Mouse (Mus musculus) brain, embryonic 14.5 days (tissue): ENCODE data around the gene Atg4b. TPM values are rescaled to one million over a fixed set of nuclear protein-coding genes. Genes with fewer than 3 reads are reported as not detected.

Experiments used
- DNase-seq: peaks from one replicate; pipeline ENCODE4 v3.0.0-alpha.2; 2011; ENCODE audit warnings: low read depth
- CTCF ChIP-seq: fragments of 200-500 bp; IDR thresholded peaks from 2 replicates; pipeline ENCODE4 v1.5.1; 2012; ENCODE audit warnings: inconsistent platforms, mild to moderate bottlenecking, moderate library complexity, borderline replicate concordance; ENCODE audit not compliant: insufficient read depth, insufficient read length; ENCODE audit errors: extremely low read depth
- POLR2A ChIP-seq: fragments of 200-500 bp; IDR thresholded peaks from 2 replicates; pipeline ENCODE4 v1.6.1; 2012; ENCODE audit warnings: mild to moderate bottlenecking, inconsistent platforms, borderline replicate concordance; ENCODE audit not compliant: poor library complexity, insufficient read depth, insufficient read length, severe bottlenecking; ENCODE audit errors: extremely low read depth
- polyA plus RNA-seq: library from polyadenylated mRNA; depleted of rRNA; stranded (reverse); fragments of >200 nt; gene quantifications from 2 replicates; pipeline ENCODE4 v1.2.3, GENCODE M21; 2012

The Atg4b gene
- polyA plus RNA-seq, 1 experiment: 78.1 TPM

- no peak for DNase-seq
- TF ChIP-seq CTCF (no peak), POLR2A (no peak)
Measured at GRCm38 (mm10) chr1:93735859-93736258, 15.4 kb upstream of the Atg4b start.

- TF ChIP-seq CTCF: no peak
- TF ChIP-seq POLR2A: no peak
- no peak for DNase-seq
Measured at GRCm38 (mm10) chr1:93737711-93738110, 13.6 kb upstream of the Atg4b start.

GRCm38 (mm10) chr1:93740671-93741070 is 10.6 kb upstream of the Atg4b start:
- TF ChIP-seq CTCF (no peak), POLR2A (no peak)

GRCm38 (mm10) chr1:93741987-93742386 is 9.3 kb upstream of the Atg4b start:
- no peak for TF ChIP-seq POLR2A
- no peak for TF ChIP-seq CTCF
- DNase-seq: no peak

More at GRCm38 (mm10) chr1:93740671-93741070, 10.6 kb upstream of the Atg4b start:
- no peak for DNase-seq

GRCm38 (mm10) chr1:93742910-93743309 is 8.4 kb upstream of the Atg4b start:
- no peak for DNase-seq
- TF ChIP-seq CTCF (no peak), POLR2A (no peak)

- no peak for DNase-seq
- no peak for TF ChIP-seq CTCF
- no peak for TF ChIP-seq POLR2A
Measured at GRCm38 (mm10) chr1:93746179-93746578, 5.1 kb upstream of the Atg4b start.

GRCm38 (mm10) chr1:93748539-93748938 is 2.8 kb upstream of the Atg4b start:
- no peak for DNase-seq
- TF ChIP-seq CTCF (no peak), POLR2A (no peak)

GRCm38 (mm10) chr1:93753911-93754572 is 2.7 kb downstream of the Atg4b start:
- DNase-seq: peak; percentile 43
- no peak for TF ChIP-seq CTCF
- TF ChIP-seq POLR2A: no peak

- TF ChIP-seq CTCF (no peak), POLR2A (peak; percentile 80)
Measured at GRCm38 (mm10) chr1:93754573-93755290, 3.4 kb downstream of the Atg4b start, which contains the start of gene Thap4. TSS of gene Thap4 (minus strand) at chr1:93754864.

GRCm38 (mm10) chr1:93755291-93755610 is 4.0 kb downstream of the Atg4b start:
- TF ChIP-seq CTCF (no peak), POLR2A (no peak)
- peak; percentile 56 for DNase-seq

More at GRCm38 (mm10) chr1:93754573-93755290, 3.4 kb downstream of the Atg4b start, which contains the start of gene Thap4:
- peak; percentile 97 for DNase-seq

- DNase-seq: peak; percentile 14
- TF ChIP-seq POLR2A (no peak), CTCF (no peak)
Measured at GRCm38 (mm10) chr1:93755618-93756017, 4.3 kb downstream of the Atg4b start.
